In the genomic region with DNA sequence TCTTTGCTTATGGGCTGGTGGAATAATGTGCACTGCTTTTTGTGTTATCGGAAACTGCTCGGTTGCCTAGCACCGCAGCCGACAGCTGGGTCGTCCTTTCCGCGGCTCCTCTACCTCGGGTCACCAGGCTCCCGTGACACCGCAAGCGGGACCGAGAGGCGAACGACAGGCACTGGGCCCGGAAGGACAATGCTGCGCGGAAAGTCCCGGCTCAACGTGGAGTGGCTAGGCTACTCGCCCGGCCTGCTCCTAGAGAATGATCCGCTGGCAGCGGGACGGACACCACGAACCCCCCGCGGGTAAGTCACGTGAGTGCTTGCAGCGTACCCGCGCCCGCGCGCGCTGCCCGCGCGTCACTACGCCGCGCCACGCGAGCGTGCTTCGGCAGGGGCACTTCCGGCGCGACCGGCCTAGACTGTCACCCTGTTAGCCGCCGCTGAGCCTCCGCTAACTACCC, we compare ENCODE assay signal across 8 mouse cellular contexts. TPM values are rescaled to one million over a fixed set of nuclear protein-coding genes. Genes with fewer than 3 reads are reported as not detected.
A peak's percentile ranks its signal among the peaks of the same experiment; 100 is the strongest.
DNase-seq lines count a peak whose midpoint lies in the region; ATAC-seq lines count a peak whose summit lies in the region.

No protein-coding gene starts in this region.

- no peaks in the 10 kb centered on the region for H3K9me3 ChIP-seq in megakaryocyte, embryonic 14.5 days

- peak; percentile 94 for ATAC-seq in common myeloid progenitor, adult 5-6 weeks (replicated peaks; ENCODE audit: low read depth, poor library complexity, severe bottlenecking)

- peaks cover 19% of the 10 kb centered on the region for H3K4me1 ChIP-seq in megakaryocyte, embryonic 14.5 days

- peaks cover 16% of the 10 kb centered on the region for H3K27me3 ChIP-seq in megakaryocyte, embryonic 14.5 days (replicated peaks)

- peaks cover 2% of the 10 kb centered on the region for H3K36me3 ChIP-seq in megakaryocyte, embryonic 14.5 days (replicated peaks; ENCODE audit: low read length)

- DNase-seq in ZHBTc4 (ENCODE audit: low read depth, low spot score) = peak; percentile 93
- peak; percentile 73 to 80 for DNase-seq in gastrocnemius, adult 8-10 months (ENCODE audit: low spot score in 2 of 2)
- peak; percentile 22 for DNase-seq in hindlimb bud, embryonic 11.5 days (ENCODE audit: extremely low spot score, low read depth, low spot score)
- peak; percentile 70 to 84 for DNase-seq in left cerebral cortex, adult 8-10 months (ENCODE audit: low spot score in 2 of 2)
- peak; percentile 91 to 93 for DNase-seq in right cerebral cortex, postnatal 10 days (ENCODE audit: low spot score in 2 of 2)
- DNase-seq in urinary bladder, postnatal 25 days (ENCODE audit: low spot score) = peak; percentile 74

- peak overlapping the region; percentile 94 for H3K4me3 ChIP-seq in megakaryocyte, embryonic 14.5 days (replicated peaks)

RNA-seq across cellular contexts. Expression of a gene that starts 0.7 kb away (rescaled TPM):
- total RNA-seq in common myeloid progenitor, adult 5-6 weeks (2017) = 21.7 and 28.2 TPM in 2 replicates
- total RNA-seq in gastrocnemius, adult 8-10 months (2022) = 10 to 100 TPM; 19.2 to 22.5 (median 20.6) TPM
- 10 to 100 TPM; 32.1 to 39.3 (median 36.1) TPM for total RNA-seq in left cerebral cortex, adult 8-10 months (2022)
- polyA plus RNA-seq in megakaryocyte, embryonic 14.5 days (2012; ENCODE audit: insufficient read depth, low replicate concordance) = 0.97 and 3.0 TPM in 2 replicates

Comparison
In these comparisons a context has a peak if more than half of its experiments do, and no peak if none do; other contexts are left out.
1. Peak in every context shown above with its lines: DNase-seq, ATAC-seq and H3K4me3 ChIP-seq.
2. DNase-seq: peak in every context shown above with its lines; median percentile 93 in ZHBTc4; 92 in right cerebral cortex, postnatal 10 days; 77 in left cerebral cortex, adult 8-10 months; 76 in gastrocnemius, adult 8-10 months; 74 in urinary bladder, postnatal 25 days; 22 in hindlimb bud, embryonic 11.5 days.